Mouse (Mus musculus) stomach, embryonic 16.5 days (tissue): ENCODE results near the gene Ccar1. TPM values are rescaled to one million over a fixed set of nuclear protein-coding genes. Genes with fewer than 3 reads are reported as not detected.
"Not testable (repeated sequence)": the region's sequence is repeated elsewhere in the genome, so short reads cannot be mapped to it uniquely, and the experiment has no call there.

Source experiments
- ATAC-seq: fragments of 200-750 bp; cut with Nextera tagmentation; 2 replicates; pipeline ENCODE4 v1.8.0; 2017; ENCODE audit warnings: moderate number of reproducible peaks, moderate TSS enrichment; ENCODE audit not compliant: insufficient read depth, low FRiP score
- H3K27ac ChIP-seq: fragments of 300-500 bp; sonication (generic); 2 replicates; pipeline ENCODE4 v1.5.1; 2014; ENCODE audit warnings: low read length
- H3K27me3 ChIP-seq: fragments of 300-500 bp; sonication (generic); 2 replicates; pipeline ENCODE4 v1.6.1; 2014; ENCODE audit warnings: low read length, control low read depth, mixed read lengths; ENCODE audit not compliant: control insufficient read depth, insufficient read depth
- H3K36me3 ChIP-seq: fragments of 300-500 bp; sonication (generic); 2 replicates; pipeline ENCODE4 v1.6.1; 2014; ENCODE audit warnings: low read length; ENCODE audit not compliant: control insufficient read depth, insufficient read depth
- H3K4me1 ChIP-seq: fragments of 300-500 bp; sonication (generic); 2 replicates; pipeline ENCODE4 v1.6.1; 2014; ENCODE audit warnings: low read length, control low read depth, mixed read lengths; ENCODE audit not compliant: control insufficient read depth, insufficient read depth
- H3K4me2 ChIP-seq: fragments of 300-500 bp; sonication (generic); 2 replicates; pipeline ENCODE4 v1.6.1; 2014; ENCODE audit warnings: low read depth, low read length, mixed read lengths
- H3K4me3 ChIP-seq: fragments of 300-500 bp; sonication (generic); replicated peaks from 2 replicates; pipeline ENCODE4 v1.5.1; 2014; ENCODE audit warnings: mild to moderate bottlenecking, low read length
- H3K9ac ChIP-seq: fragments of 300-500 bp; sonication (generic); 2 replicates; pipeline ENCODE4 v1.6.1; 2014; ENCODE audit warnings: low read length
- H3K9me3 ChIP-seq: fragments of 300-500 bp; sonication (generic); replicated peaks from 2 replicates; pipeline ENCODE4 v1.6.1; 2016; ENCODE audit warnings: low read length, control low read depth; ENCODE audit not compliant: control insufficient read depth
- WGBS: fragments of 180-500 bp; shearing (Covaris S2); extraction: QIAGEN DNeasy Blood & Tissue Kit; methylation state at CpG from one replicate; pipeline ENCODE4 v1.1.7; 2014; 5-methylcytosine and 5-hydroxymethylcytosine counted together
- polyA plus RNA-seq: library from polyadenylated mRNA; unstranded; fragments of >200 nt; fragmentation: Nextera tagmentation; extraction: Ambion mirVana; gene quantifications from 2 replicates; pipeline ENCODE4 v1.2.1, GENCODE M21; 2015

The Ccar1 gene
- polyA plus RNA-seq, 1 experiment from 2014 or later: 103 TPM

DNA sequence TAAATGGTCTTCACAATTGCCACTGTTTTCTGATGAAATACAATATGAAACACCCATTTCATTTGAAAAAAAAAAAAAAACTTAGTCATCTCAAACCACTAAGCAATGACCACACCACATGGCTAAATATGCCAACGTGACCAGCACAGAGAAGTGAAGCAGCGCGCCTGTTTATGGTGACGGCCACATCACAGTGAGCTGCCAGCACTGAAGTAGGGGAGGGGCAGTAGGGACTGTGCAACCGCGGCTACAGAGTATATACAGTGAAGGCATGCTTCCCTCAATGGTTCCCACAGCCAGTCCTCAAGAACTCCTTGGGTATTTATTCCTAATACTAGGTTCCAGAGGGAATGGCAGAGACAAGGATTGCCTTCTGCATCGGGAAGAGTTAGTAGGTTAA is 16.2 kb upstream of the Ccar1 start:
- no peaks in the 10 kb centered on the region for H3K9me3 ChIP-seq
- H3K4me1 ChIP-seq: no peaks in the 10 kb centered on the region
- no peak for ATAC-seq
- 0 out of 2 replicates have a peak, but pooled peaks cover 3% of the 10 kb centered on the region for H3K36me3 ChIP-seq
- no peak overlapping the region for H3K4me2 ChIP-seq
- no peaks in the 10 kb centered on the region for H3K27me3 ChIP-seq
- H3K9ac ChIP-seq: no peak overlapping the region
- H3K27ac ChIP-seq: no peak overlapping the region
- 87% methylated on average over 7 of the region's 7 CpGs for WGBS
- H3K4me3 ChIP-seq: no peak overlapping the region

GRCm38 (mm10) chr10:62804106-62804505 is 12.0 kb upstream of the Ccar1 start:
- WGBS: 84% methylated on average over 2 of the region's 2 CpGs
- Histone ChIP-seq H3K4me1 (no peaks in the 10 kb centered on the region), H3K36me3 (no peaks in the 10 kb centered on the region), H3K27ac (no peak overlapping the region), H3K9me3 (no peaks in the 10 kb centered on the region), H3K27me3 (no peaks in the 10 kb centered on the region), H3K9ac (no peak overlapping the region), H3K4me2 (no peak overlapping the region), H3K4me3 (no peak overlapping the region)
- ATAC-seq: no peak

GRCm38 (mm10) chr10:62803296-62803695 is 11.2 kb upstream of the Ccar1 start:
- Histone ChIP-seq H3K9me3 (no peaks in the 10 kb centered on the region), H3K9ac (no peak overlapping the region), H3K27ac (no peak overlapping the region), H3K4me1 (no peaks in the 10 kb centered on the region), H3K27me3 (no peaks in the 10 kb centered on the region), H3K4me2 (no peak overlapping the region), H3K36me3 (no peaks in the 10 kb centered on the region), H3K4me3 (no peak overlapping the region)
- no peak for ATAC-seq
- WGBS: 94% methylated on average over 2 of the region's 2 CpGs

DNA sequence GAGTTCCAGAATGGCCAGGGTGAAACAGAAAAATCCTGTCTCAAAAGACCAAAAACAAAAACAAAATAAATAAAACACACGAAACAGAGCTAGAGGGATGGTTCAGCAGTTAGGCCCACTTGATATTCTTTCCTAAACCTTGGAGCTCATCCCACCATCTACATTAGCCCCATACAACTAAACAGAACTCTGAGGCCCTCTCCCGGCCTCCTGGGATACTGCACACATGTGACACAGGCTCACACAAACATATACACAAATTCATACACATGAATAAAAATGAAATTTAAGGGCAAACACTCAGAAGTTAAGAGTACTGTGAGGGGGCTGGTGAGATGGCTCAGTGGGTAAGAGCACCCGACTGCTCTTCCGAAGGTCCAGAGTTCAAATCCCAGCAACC is 2.1 kb upstream of the Ccar1 start:
- Histone ChIP-seq H3K4me3 (no peak overlapping the region), H3K4me2 (no peak overlapping the region), H3K27me3 (no peaks in the 10 kb centered on the region), H3K9ac (no peak overlapping the region), H3K36me3 (0 out of 2 replicates have a peak, but pooled peaks cover 8% of the 10 kb centered on the region), H3K4me1 (peaks cover 6% of the 10 kb centered on the region), H3K9me3 (no peaks in the 10 kb centered on the region), H3K27ac (no peak overlapping the region)
- WGBS: 97% methylated on average over 4 of the region's 4 CpGs
- no peak for ATAC-seq

- Histone ChIP-seq H3K36me3 (peaks cover 13% of the 10 kb centered on the region; the same call in 1 of the 2 replicates), H3K4me3 (peak overlapping the region; percentile 95), H3K4me2 (peak overlapping the region; percentile 56), H3K27me3 (no peaks in the 10 kb centered on the region), H3K9ac (peak overlapping the region; percentile 99), H3K27ac (peak overlapping the region; percentile 94), H3K9me3 (no peaks in the 10 kb centered on the region), H3K4me1 (peaks cover 6% of the 10 kb centered on the region)
- no peak for ATAC-seq
- 32% methylated on average over 2 of the region's 2 CpGs for WGBS
These were observed 986 bp upstream of the Ccar1 start for GRCm38 (mm10) chr10:62793091-62793453.

DNA sequence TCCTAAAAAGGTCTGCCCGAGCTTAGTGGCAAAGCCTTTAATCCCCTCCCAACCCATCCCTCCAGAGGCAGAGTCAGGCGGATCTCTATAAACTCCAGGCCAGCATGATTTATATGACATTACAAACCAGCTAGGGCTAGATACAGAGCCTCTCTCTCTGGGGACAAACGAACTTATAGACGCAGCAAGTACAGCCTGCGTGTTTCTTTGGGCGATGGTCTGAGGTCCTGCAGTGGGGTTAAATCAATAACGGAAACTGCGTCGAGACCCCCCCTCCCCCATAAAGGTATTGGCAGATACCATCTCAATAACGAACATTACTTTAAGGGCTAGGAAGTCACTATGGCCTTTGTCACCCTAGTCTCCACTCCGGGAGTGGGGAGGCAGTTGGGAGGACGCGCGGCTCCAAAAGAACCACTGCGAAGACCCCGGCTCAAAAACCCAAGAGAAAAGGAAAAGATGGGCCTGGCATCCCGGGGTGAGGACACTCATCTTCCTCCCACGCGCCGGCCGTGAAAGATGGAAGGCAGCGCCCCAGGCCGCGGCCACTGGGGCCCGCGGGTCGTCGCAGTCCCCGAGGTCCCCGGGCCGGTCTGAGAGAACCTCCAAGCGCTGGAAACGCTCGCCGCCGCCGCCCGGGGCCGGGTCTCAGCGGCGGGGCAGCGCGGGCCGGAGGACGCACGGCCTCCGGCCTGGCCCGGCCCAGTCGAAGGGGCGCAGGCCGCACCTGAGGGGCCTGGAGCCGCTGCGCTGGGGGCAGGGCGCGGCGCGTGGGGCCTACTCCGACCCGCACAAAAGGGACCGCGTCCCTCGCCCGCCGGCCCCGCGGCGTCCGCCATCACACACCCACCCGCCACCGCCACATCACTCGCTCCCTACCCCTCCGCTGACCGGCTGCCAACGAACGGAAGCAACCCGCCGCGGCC is 572 bp downstream of the Ccar1 start:
- Histone ChIP-seq H3K9me3 (no peaks in the 10 kb centered on the region), H3K9ac (peak overlapping the region; percentile 99), H3K36me3 (peaks cover 24% of the 10 kb centered on the region; the same call in 1 of the 2 replicates), H3K27me3 (no peaks in the 10 kb centered on the region), H3K4me1 (peaks cover 6% of the 10 kb centered on the region), H3K27ac (peak overlapping the region; percentile 94), H3K4me3 (peak overlapping the region; percentile 95), H3K4me2 (peak overlapping the region; percentile 73)
- peak; percentile 74 for ATAC-seq
- WGBS: under 1% methylated on average over 78 of the region's 78 CpGs

DNA sequence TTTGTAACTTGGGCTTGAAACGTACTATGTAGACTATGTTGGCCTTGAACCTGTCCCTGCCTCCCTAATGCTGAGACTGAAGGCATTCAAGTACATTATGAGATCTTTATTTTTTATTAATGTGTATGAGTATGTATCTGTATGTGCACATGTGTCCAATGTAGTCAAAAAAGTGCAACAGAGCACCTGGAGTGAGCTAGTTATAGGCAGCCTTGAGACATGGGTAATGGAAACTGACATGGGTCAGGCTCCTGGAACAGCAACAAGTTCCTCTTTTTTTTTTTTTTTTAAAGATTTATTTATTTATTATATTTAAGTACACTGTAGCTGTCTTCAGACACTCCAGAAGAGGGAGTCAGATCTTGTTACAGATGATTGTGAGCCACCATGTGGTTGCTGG is 10.3 kb downstream of the Ccar1 start:
- H3K36me3 ChIP-seq: peaks cover 39% of the 10 kb centered on the region
- H3K9ac ChIP-seq, H3K27ac ChIP-seq, H3K4me3 ChIP-seq, H3K4me2 ChIP-seq, ATAC-seq, H3K9me3 ChIP-seq, H3K4me1 ChIP-seq, H3K27me3 ChIP-seq: not testable (repeated sequence)
- WGBS: 88% methylated on average over 1 of the region's 1 CpGs

GRCm38 (mm10) chr10:62750781-62751180 is 41.3 kb downstream of the Ccar1 start:
- ATAC-seq: no peak
- 73% methylated on average over 6 of the region's 6 CpGs for WGBS
- H3K9ac ChIP-seq: no peak overlapping the region
- H3K36me3 ChIP-seq: peaks cover 37% of the 10 kb centered on the region
- H3K9me3 ChIP-seq: no peaks in the 10 kb centered on the region
- H3K27ac ChIP-seq: no peak overlapping the region
- no peaks in the 10 kb centered on the region for H3K4me1 ChIP-seq
- no peak overlapping the region for H3K4me3 ChIP-seq
- no peaks in the 10 kb centered on the region for H3K27me3 ChIP-seq
- no peak overlapping the region for H3K4me2 ChIP-seq

- Histone ChIP-seq H3K27me3 (no peaks in the 10 kb centered on the region), H3K9me3 (no peaks in the 10 kb centered on the region), H3K4me1 (no peaks in the 10 kb centered on the region), H3K36me3 (peaks cover 25% of the 10 kb centered on the region), H3K4me2 (no peak overlapping the region), H3K9ac (no peak overlapping the region), H3K4me3 (no peak overlapping the region), H3K27ac (no peak overlapping the region)
- 79% methylated on average over 4 of the region's 4 CpGs for WGBS
- ATAC-seq: no peak
These were observed 51.9 kb downstream of the Ccar1 start for GRCm38 (mm10) chr10:62739961-62740737.
